Mouse (Mus musculus) left cerebral cortex, postnatal 25 days (tissue): Measurements from ENCODE around the gene Skida1. TPM values are rescaled to one million over a fixed set of nuclear protein-coding genes. Genes with fewer than 3 reads are reported as not detected.

Source experiments
- DNase-seq, 2 experiments: peaks; one replicate each; pipeline ENCODE4 v3.0.0; 2022; ENCODE audit warnings: low spot score in 2 of 2, mixed read lengths in 1 of 2
- intact Hi-C: fragments of 180-260 bp; cut with DNase I; formaldehyde crosslinking; loops from one replicate; pipeline ENCODE4 v1.15.1; 2025
- total RNA-seq, 2 experiments: library from RNA; stranded (reverse); gene quantifications; 2 replicates each; pipeline ENCODE4 v1.2.3; 2021

The Skida1 gene
- total RNA-seq, 2 experiments from 2014 or later: 7.5 to 8.3 TPM

GRCm38 (mm10) chr2:18056786-18057255 is 8.0 kb upstream of the Skida1 start:
- intact Hi-C loops: loop anchor here (1.0 to 5.0 kb wide), 5 partner anchors 7 to 620 kb away; partner anchors contain the start of gene Bmi1

GRCm38 (mm10) chr2:18055929-18056785 is 7.3 kb upstream of the Skida1 start:
- intact Hi-C loops: loop anchor here (1.0 to 5.0 kb wide), 5 partner anchors 8 to 621 kb away; partner anchors contain the start of gene Bmi1
- peak; percentile 89 to 91 for DNase-seq

More at GRCm38 (mm10) chr2:18056786-18057255, 8.0 kb upstream of the Skida1 start:
- peak; percentile 80 to 89 for DNase-seq

GRCm38 (mm10) chr2:18055016-18055928 is 6.4 kb upstream of the Skida1 start, which contains the start of gene Mllt10:
Gene Mllt10, plus strand, starts transcription at chr2:18055237.
- intact Hi-C loops: loop anchor here (5.0 kb wide), 2 partner anchors 152 to 622 kb away; partner anchors contain the start of gene Bmi1
- no peak for DNase-seq

- intact Hi-C loops: no loop called here
- DNase-seq: no peak
These were observed 5.2 kb upstream of the Skida1 start for GRCm38 (mm10) chr2:18053951-18054530.

GRCm38 (mm10) chr2:18053243-18053950 is 4.5 kb upstream of the Skida1 start:
- intact Hi-C loops: no loop called here
- no peak for DNase-seq

GRCm38 (mm10) chr2:18052581-18052980 is 3.7 kb upstream of the Skida1 start:
- intact Hi-C loops: no loop called here
- DNase-seq: no peak

- DNase-seq: no peak
- intact Hi-C loops: no loop called here
These were observed 3.0 kb upstream of the Skida1 start for GRCm38 (mm10) chr2:18051831-18052170.

- DNase-seq: no peak
- intact Hi-C loops: no loop called here
These were observed 2.4 kb upstream of the Skida1 start for GRCm38 (mm10) chr2:18051026-18051830.

- DNase-seq: no peak
- intact Hi-C loops: no loop called here
These were observed 1.7 kb upstream of the Skida1 start for GRCm38 (mm10) chr2:18050541-18050985.

- intact Hi-C loops: no loop called here
- no peak for DNase-seq
These were observed 1.2 kb upstream of the Skida1 start for GRCm38 (mm10) chr2:18050018-18050417.

GRCm38 (mm10) chr2:18049279-18049821 is 499 bp upstream of the Skida1 start:
- no peak for DNase-seq
- intact Hi-C loops: loop anchor here (5.0 kb wide), 1 partner anchor 643 kb away; the partner anchor contains the start of gene Spag6

GRCm38 (mm10) chr2:18047646-18048452 is 1.0 kb downstream of the Skida1 start:
- DNase-seq: peak; percentile 72 to 80
- intact Hi-C loops: loop anchor here (1.0 to 5.0 kb wide), 3 partner anchors 8 to 644 kb away; partner anchors contain the start of gene Spag6

GRCm38 (mm10) chr2:18046758-18047645 is 1.8 kb downstream of the Skida1 start:
- peak; percentile 58 to 76 for DNase-seq
- intact Hi-C loops: loop anchor here (1.0 to 5.0 kb wide), 2 partner anchors 18 to 645 kb away; partner anchors contain the start of gene Spag6

GRCm38 (mm10) chr2:18046186-18046585 is 2.7 kb downstream of the Skida1 start:
- no peak for DNase-seq
- intact Hi-C loops: loop anchor here (5.0 kb wide), 1 partner anchor 646 kb away; the partner anchor contains the start of gene Spag6

- intact Hi-C loops: loop anchor here (5.0 kb wide), 1 partner anchor 647 kb away; the partner anchor contains the start of gene Spag6
These were observed 3.1 kb downstream of the Skida1 start for GRCm38 (mm10) chr2:18045781-18046181.

More at GRCm38 (mm10) chr2:18045781-18046181, 3.1 kb downstream of the Skida1 start:
- no peak for DNase-seq
